Mouse (Mus musculus) bone marrow, adult 2 months (tissue): ENCODE data around the gene Prlh.

ENCODE experiments used
- CTCF ChIP-seq: fragments of 200-500 bp; IDR thresholded peaks from 2 replicates; pipeline ENCODE4 v1.5.1; 2011; ENCODE audit warnings: low read length, control low read depth; ENCODE audit not compliant: control insufficient read depth, insufficient read depth
- POLR2A ChIP-seq: fragments of 200-500 bp; IDR thresholded peaks from 2 replicates; pipeline ENCODE4 v1.6.1; 2011; ENCODE audit warnings: low read depth, mild to moderate bottlenecking, control low read depth, low read length, borderline replicate concordance; ENCODE audit not compliant: control insufficient read depth

DNA sequence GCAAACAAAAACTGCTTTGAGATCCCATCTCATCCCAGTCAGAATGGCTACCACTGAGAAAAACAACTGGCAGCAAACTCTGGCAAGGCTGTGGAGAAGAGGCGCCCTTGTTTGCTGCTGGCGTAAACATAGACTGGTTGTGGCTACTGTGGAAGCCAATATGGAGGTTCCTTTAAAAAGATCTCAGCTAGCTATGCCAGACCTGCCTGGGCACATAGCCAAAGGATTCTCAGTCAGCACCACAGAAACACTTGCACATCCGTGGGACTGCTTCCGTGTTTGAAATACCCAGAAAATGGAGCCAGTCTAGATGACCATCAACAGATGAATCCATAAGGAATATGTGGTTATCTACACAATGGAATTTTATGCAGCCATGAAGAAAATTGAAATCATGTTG lies 26.9 kb upstream of the Prlh start:
- TF ChIP-seq POLR2A (no peak), CTCF (no peak)
